Comparison of ENCODE assay signal across 9 mouse cellular contexts in the genomic region with DNA sequence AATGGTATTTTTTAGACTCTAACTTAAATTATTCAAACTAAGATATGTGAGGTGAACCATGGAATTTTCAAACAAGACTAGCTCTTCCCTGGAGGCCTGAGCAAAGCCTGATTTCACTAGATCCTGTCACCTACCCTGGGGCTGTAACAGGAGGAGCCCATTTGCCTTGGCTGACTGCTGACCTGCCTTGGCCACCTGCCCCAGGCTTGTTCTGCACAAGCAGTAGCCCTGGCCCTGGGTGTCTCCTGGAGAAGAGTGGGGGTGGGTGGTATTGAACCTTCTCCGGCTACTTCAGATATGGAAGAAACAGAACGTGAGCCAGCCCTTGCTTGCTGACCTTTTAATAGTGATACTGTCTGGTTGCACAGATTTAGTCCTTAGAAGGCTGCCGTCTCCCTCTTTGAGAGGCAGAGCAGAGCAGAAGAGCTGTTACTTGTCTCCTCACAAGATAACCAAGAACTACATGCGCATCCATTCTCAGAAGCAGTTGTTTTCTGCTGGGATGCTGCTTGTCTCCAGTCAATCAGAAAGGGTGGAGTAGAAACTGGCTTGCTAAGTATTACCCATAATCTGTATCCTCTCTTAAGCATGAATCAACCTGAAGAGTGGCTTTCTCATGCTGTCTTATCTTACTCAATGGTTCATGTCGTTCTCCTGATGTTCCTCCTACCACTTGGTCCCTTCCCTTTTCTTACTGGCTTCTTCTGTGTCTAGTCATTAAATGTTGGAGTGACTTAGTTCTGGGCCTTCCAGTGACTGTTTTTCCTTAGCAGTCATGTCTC. TPM values are rescaled to one million over a fixed set of nuclear protein-coding genes. Genes with fewer than 3 reads are reported as not detected.
A peak's percentile ranks its signal among the peaks of the same experiment; 100 is the strongest.
DNase-seq lines count a peak whose midpoint lies in the region; ATAC-seq and TF ChIP-seq lines count a peak whose summit lies in the region.
"Had no signal": no experiment of that assay in that cellular context is flagged by ENCODE, and none has a peak within 500 bp of the region (broad histone marks: within the 10 kb centered on the region; RNA-seq: fewer than 3 reads in every experiment).

No protein-coding gene starts in this region.

- no peak overlapping the region for H3K4me3 ChIP-seq in kidney, adult 2 months (ENCODE audit: insufficient read depth, low read depth, low read length)
- no peak overlapping the region for H3K4me3 ChIP-seq in kidney, embryonic 16.5 days (ENCODE audit: low read length)
- no peak overlapping the region for H3K4me3 ChIP-seq in liver, postnatal 0 days (ENCODE audit: low read depth, low read length)
- no peak overlapping the region for H3K4me3 ChIP-seq in lung, postnatal 0 days (ENCODE audit: low read depth, low read length)
- H3K4me3 ChIP-seq in forebrain, embryonic 13.5 days, result no peak overlapping the region

- TF ChIP-seq CTCF in kidney, adult 2 months (conservative IDR thresholded peaks at IDR 0.05; ENCODE audit: insufficient read depth, insufficient read length, low read depth, low read length), result no peak
- no peak for TF ChIP-seq CTCF in liver, postnatal 0 days (IDR thresholded peaks at IDR 0.05; ENCODE audit: low read depth)
- no peak for TF ChIP-seq CTCF in lung, postnatal 0 days (IDR thresholded peaks at IDR 0.05)

- no peaks in the 10 kb centered on the region for H3K27me3 ChIP-seq in kidney, adult 2 months (replicated peaks; ENCODE audit: control insufficient read depth, insufficient read depth, low read length)
- H3K27me3 ChIP-seq in kidney, embryonic 16.5 days (ENCODE audit: insufficient read depth, low read length), result no peaks in the 10 kb centered on the region
- no peaks in the 10 kb centered on the region for H3K27me3 ChIP-seq in liver, postnatal 0 days (ENCODE audit: insufficient read depth, low read length)
- no peaks in the 10 kb centered on the region for H3K27me3 ChIP-seq in lung, postnatal 0 days (replicated peaks; ENCODE audit: insufficient read depth, low read length)
- H3K27me3 ChIP-seq in forebrain, embryonic 13.5 days, result no peaks in the 10 kb centered on the region

- no peak overlapping the region for H3K9ac ChIP-seq in kidney, embryonic 16.5 days (replicated peaks; ENCODE audit: low read length)
- no peak overlapping the region for H3K9ac ChIP-seq in liver, postnatal 0 days (replicated peaks)
- H3K9ac ChIP-seq in lung, postnatal 0 days (replicated peaks; ENCODE audit: low read depth), result no peak overlapping the region
- no peak overlapping the region for H3K9ac ChIP-seq in forebrain, embryonic 13.5 days

- H3K27ac ChIP-seq in kidney, adult 2 months (ENCODE audit: insufficient read depth, low read depth, low read length), result no peak overlapping the region
- no peak overlapping the region for H3K27ac ChIP-seq in kidney, embryonic 16.5 days (ENCODE audit: low read length)
- H3K27ac ChIP-seq in liver, postnatal 0 days (ENCODE audit: low read depth), result peak overlapping the region; percentile 45
- H3K27ac ChIP-seq in lung, postnatal 0 days (ENCODE audit: low read length), result no peak overlapping the region
- H3K27ac ChIP-seq in forebrain, embryonic 13.5 days, result no peak overlapping the region

- no peaks in the 10 kb centered on the region for H3K9me3 ChIP-seq in kidney, embryonic 16.5 days (ENCODE audit: low read length)
- no peaks in the 10 kb centered on the region for H3K9me3 ChIP-seq in liver, postnatal 0 days (ENCODE audit: low read length)
- H3K9me3 ChIP-seq in lung, postnatal 0 days (ENCODE audit: low read length), result no peaks in the 10 kb centered on the region
- no peaks in the 10 kb centered on the region for H3K9me3 ChIP-seq in forebrain, embryonic 13.5 days (replicated peaks)

- ATAC-seq in kidney, embryonic 16.5 days (ENCODE audit: low FRiP score, low TSS enrichment), result no peak
- ATAC-seq in liver, postnatal 0 days, result no peak
- ATAC-seq in lung, postnatal 0 days, result no peak
- no peak for ATAC-seq in forebrain, embryonic 13.5 days

- 71% methylated on average over 5 of the region's 5 CpGs for WGBS in kidney, adult 2 months
- WGBS in kidney, embryonic 16.5 days, result 85% methylated on average over 5 of the region's 5 CpGs
- WGBS in liver, postnatal 0 days (ENCODE audit: insufficient replicate concordance), result 48% methylated on average over 5 of the region's 5 CpGs
- WGBS in lung, postnatal 0 days, result 80% methylated on average over 5 of the region's 5 CpGs
- WGBS in forebrain, embryonic 13.5 days, result 90% methylated on average over 5 of the region's 5 CpGs

- TF ChIP-seq POLR2A in kidney, adult 2 months (IDR thresholded peaks at IDR 0.05; ENCODE audit: low read depth, low read length), result no peak

- peaks cover 5% of the 10 kb centered on the region; the same call in 1 of the 2 replicates for H3K4me1 ChIP-seq in kidney, adult 2 months (ENCODE audit: control insufficient read depth, insufficient read depth, low read length)
- no peaks in the 10 kb centered on the region for H3K4me1 ChIP-seq in kidney, embryonic 16.5 days (ENCODE audit: insufficient read depth, low read length)
- peaks cover 11% of the 10 kb centered on the region for H3K4me1 ChIP-seq in liver, postnatal 0 days (ENCODE audit: insufficient read depth)
- H3K4me1 ChIP-seq in lung, postnatal 0 days (ENCODE audit: insufficient read depth, low read depth, low read length), result no peaks in the 10 kb centered on the region
- no peaks in the 10 kb centered on the region for H3K4me1 ChIP-seq in forebrain, embryonic 13.5 days

- no peak for TF ChIP-seq EP300 in liver, postnatal 0 days (IDR thresholded peaks at IDR 0.05; ENCODE audit: low read depth)
- no peak for TF ChIP-seq EP300 in lung, postnatal 0 days (IDR thresholded peaks at IDR 0.05)

- H3K4me2 ChIP-seq in kidney, embryonic 16.5 days (replicated peaks; ENCODE audit: low read depth, low read length), result no peak overlapping the region
- peak overlapping the region; percentile 10; the same call in 1 of the 2 replicates for H3K4me2 ChIP-seq in liver, postnatal 0 days (ENCODE audit: low read depth, low read length)
- H3K4me2 ChIP-seq in lung, postnatal 0 days (replicated peaks; ENCODE audit: low read depth, low read length), result no peak overlapping the region
- no peak overlapping the region for H3K4me2 ChIP-seq in forebrain, embryonic 13.5 days

- peak; percentile 23 for DNase-seq in kidney, adult 2 months
- peak; percentile 47 for DNase-seq in brain, adult 2 months (ENCODE audit: low read depth, low spot score)
- peak; percentile 60 for DNase-seq in gastrocnemius, postnatal 14 days
- DNase-seq in liver, postnatal 0 days, result no peak
- no peak for DNase-seq in lung, postnatal 0 days (ENCODE audit: low spot score)
- DNase-seq in yolk sac, embryonic 10.5 days (ENCODE audit: low spot score), result no peak
- DNase-seq: lung, postnatal 4 days had no signal

- H3K36me3 ChIP-seq in kidney, adult 2 months (ENCODE audit: control insufficient read depth, insufficient read depth, low read length), result no peaks in the 10 kb centered on the region
- H3K36me3 ChIP-seq in kidney, embryonic 16.5 days (ENCODE audit: insufficient read depth, low read length), result no peaks in the 10 kb centered on the region
- no peaks in the 10 kb centered on the region for H3K36me3 ChIP-seq in liver, postnatal 0 days (replicated peaks; ENCODE audit: insufficient read depth, low read length)
- H3K36me3 ChIP-seq in lung, postnatal 0 days (ENCODE audit: insufficient read depth, low read length), result no peaks in the 10 kb centered on the region
- 0 out of 2 replicates have a peak, but pooled peaks cover under 1% of the 10 kb centered on the region for H3K36me3 ChIP-seq in forebrain, embryonic 13.5 days (ENCODE audit: poor library complexity, severe bottlenecking)

- intact Hi-C loops in gastrocnemius, postnatal 14 days (cut with DNase I; ENCODE audit: low total_unique reads), result no loop called here

RNA-seq across cellular contexts. Expression of a gene that starts 12.9 kb away (rescaled TPM):
- polyA plus RNA-seq in kidney, adult 2 months (2012; rRNA removed), result 14.8 and 19.3 TPM in 2 replicates
- polyA plus RNA-seq in kidney, embryonic 16.5 days (2015; fragmentation: Nextera tagmentation; extraction: Ambion mirVana), result 20.4 and 22.3 TPM in 2 replicates
- total RNA-seq in gastrocnemius, postnatal 14 days (2021), result 10 to 100 TPM; 16.2 to 17.4 TPM
- 17.5 and 18.2 TPM in 2 replicates for polyA plus RNA-seq in liver, postnatal 0 days (2015; fragmentation: Nextera tagmentation; extraction: Ambion mirVana)
- 14.9 and 15.2 TPM in 2 replicates for polyA plus RNA-seq in lung, postnatal 0 days (2015; fragmentation: Nextera tagmentation; extraction: Ambion mirVana)
- polyA plus RNA-seq in forebrain, embryonic 13.5 days (2015; fragmentation: Nextera tagmentation; extraction: Ambion mirVana), result 26.4 and 26.5 TPM in 2 replicates

RNA-seq across cellular contexts. Expression of a gene that starts 46.3 kb away (rescaled TPM):
- 5.7 and 7.4 TPM in 2 replicates for polyA plus RNA-seq in kidney, adult 2 months (2012; rRNA removed)
- 4.4 and 4.9 TPM in 2 replicates for polyA plus RNA-seq in kidney, embryonic 16.5 days (2015; fragmentation: Nextera tagmentation; extraction: Ambion mirVana)
- total RNA-seq in gastrocnemius, postnatal 14 days (2021), result under 1 TPM; 0.11 to 0.39 TPM
- 1.4 TPM in 2 replicates for polyA plus RNA-seq in liver, postnatal 0 days (2015; fragmentation: Nextera tagmentation; extraction: Ambion mirVana)
- polyA plus RNA-seq in lung, postnatal 0 days (2015; fragmentation: Nextera tagmentation; extraction: Ambion mirVana), result 5.5 and 6.2 TPM in 2 replicates
- polyA plus RNA-seq in forebrain, embryonic 13.5 days (2015; fragmentation: Nextera tagmentation; extraction: Ambion mirVana), result 5.2 and 7.2 TPM in 2 replicates

RNA-seq across cellular contexts. Expression of a gene that starts 48.2 kb away (rescaled TPM):
- polyA plus RNA-seq in kidney, adult 2 months (2012; rRNA removed), result 26.0 and 26.5 TPM in 2 replicates
- 55.0 and 59.4 TPM in 2 replicates for polyA plus RNA-seq in kidney, embryonic 16.5 days (2015; fragmentation: Nextera tagmentation; extraction: Ambion mirVana)
- total RNA-seq in gastrocnemius, postnatal 14 days (2021), result 10 to 100 TPM; 10.6 to 13.4 TPM
- 26.3 and 29.3 TPM in 2 replicates for polyA plus RNA-seq in liver, postnatal 0 days (2015; fragmentation: Nextera tagmentation; extraction: Ambion mirVana)
- polyA plus RNA-seq in lung, postnatal 0 days (2015; fragmentation: Nextera tagmentation; extraction: Ambion mirVana), result 49.0 and 50.0 TPM in 2 replicates
- 15.9 and 16.6 TPM in 2 replicates for polyA plus RNA-seq in forebrain, embryonic 13.5 days (2015; fragmentation: Nextera tagmentation; extraction: Ambion mirVana)

RNA-seq across cellular contexts. Expression of a gene that starts 56.3 kb away (rescaled TPM):
- 3.2 and 3.7 TPM in 2 replicates for polyA plus RNA-seq in kidney, adult 2 months (2012; rRNA removed)
- 0.21 and 0.28 TPM in 2 replicates for polyA plus RNA-seq in kidney, embryonic 16.5 days (2015; fragmentation: Nextera tagmentation; extraction: Ambion mirVana)
- total RNA-seq in gastrocnemius, postnatal 14 days (2021), result 100 to 1,000 TPM; 245 to 293 TPM
- polyA plus RNA-seq in liver, postnatal 0 days (2015; fragmentation: Nextera tagmentation; extraction: Ambion mirVana), result 0.08 and 0.20 TPM in 2 replicates
- polyA plus RNA-seq in lung, postnatal 0 days (2015; fragmentation: Nextera tagmentation; extraction: Ambion mirVana), result 0.08 and 0.10 TPM in 2 replicates
- polyA plus RNA-seq in forebrain, embryonic 13.5 days (2015; fragmentation: Nextera tagmentation; extraction: Ambion mirVana), result 0.27 and 0.37 TPM in 2 replicates

RNA-seq across cellular contexts. Expression of a gene that starts 59.1 kb away (rescaled TPM):
- 0.54 and 0.61 TPM in 2 replicates for polyA plus RNA-seq in kidney, adult 2 months (2012; rRNA removed)
- polyA plus RNA-seq in kidney, embryonic 16.5 days (2015; fragmentation: Nextera tagmentation; extraction: Ambion mirVana), result 6.5 and 7.8 TPM in 2 replicates
- total RNA-seq in gastrocnemius, postnatal 14 days (2021), result under 1 TPM; 0.53 to 0.84 TPM
- polyA plus RNA-seq in liver, postnatal 0 days (2015; fragmentation: Nextera tagmentation; extraction: Ambion mirVana), result 3.3 and 3.7 TPM in 2 replicates
- polyA plus RNA-seq in lung, postnatal 0 days (2015; fragmentation: Nextera tagmentation; extraction: Ambion mirVana), result 2.3 and 2.7 TPM in 2 replicates
- 9.6 and 10.5 TPM in 2 replicates for polyA plus RNA-seq in forebrain, embryonic 13.5 days (2015; fragmentation: Nextera tagmentation; extraction: Ambion mirVana)

Comparison
In these comparisons a context has a peak if more than half of its experiments do, and no peak if none do; other contexts are left out.
1. DNase-seq: peak in kidney, adult 2 months (single experiment), brain, adult 2 months (single experiment) and gastrocnemius, postnatal 14 days (single experiment); none in liver, postnatal 0 days (single experiment), lung, postnatal 0 days (single experiment) and yolk sac, embryonic 10.5 days (single experiment).